Mouse (Mus musculus) testis, adult 2 months (tissue): ENCODE measurements around the gene Pctp.

ENCODE experiments used
- CTCF ChIP-seq: fragments of 200-500 bp; IDR thresholded peaks from 2 replicates; pipeline ENCODE4 v1.5.1; 2012; ENCODE audit warnings: low read depth, mild to moderate bottlenecking, inconsistent platforms, low read length, moderate library complexity; ENCODE audit not compliant: control insufficient read depth, insufficient read depth, insufficient replicate concordance
- POLR2A ChIP-seq: fragments of 200-500 bp; IDR thresholded peaks from 2 replicates; pipeline ENCODE4 v1.6.1; 2012; ENCODE audit warnings: low read depth, mild to moderate bottlenecking, inconsistent platforms, low read length, moderate library complexity; ENCODE audit not compliant: control insufficient read depth

DNA sequence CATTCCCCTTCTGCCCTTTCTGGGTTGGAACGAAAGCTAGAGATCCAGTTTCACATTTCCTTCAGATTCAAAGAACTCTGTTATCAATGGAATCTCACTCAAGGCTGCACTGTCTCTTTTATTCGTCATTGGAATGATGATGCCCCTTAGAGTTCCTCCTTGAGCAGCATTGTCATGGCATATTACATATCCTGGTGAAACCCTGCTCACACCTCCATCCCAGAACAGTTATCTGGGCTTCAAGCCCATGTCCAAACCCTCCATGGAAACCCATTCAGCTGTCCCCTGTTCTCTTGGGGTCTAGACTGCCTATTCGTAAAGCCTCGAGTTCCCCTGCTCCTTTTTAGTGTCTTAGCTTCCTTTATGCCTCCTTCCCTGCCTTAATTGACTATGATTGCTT is 33.6 kb downstream of the Pctp start:
- TF ChIP-seq POLR2A (no peak), CTCF (no peak)
